Mouse (Mus musculus) left cerebral cortex, postnatal 14 days (tissue): Measurements from ENCODE around the gene Gadl1. TPM values are rescaled to one million over a fixed set of nuclear protein-coding genes. Genes with fewer than 3 reads are reported as not detected.

Source experiments
- DNase-seq, 2 experiments: peaks; one replicate each; pipeline ENCODE4 v3.0.0; 2021 to 2022; ENCODE audit warnings: low spot score in 2 of 2, mixed read lengths in 1 of 2
- intact Hi-C: fragments of 180-260 bp; cut with DNase I; formaldehyde crosslinking; loops from one replicate; pipeline ENCODE4 v1.15.1; 2025
- total RNA-seq, 2 experiments: library from RNA; stranded (reverse); gene quantifications; 2 replicates each; pipeline ENCODE4 v1.2.3; 2021

The Gadl1 gene
- total RNA-seq, 2 experiments from 2014 or later = 0.40 to 0.62 TPM

DNA sequence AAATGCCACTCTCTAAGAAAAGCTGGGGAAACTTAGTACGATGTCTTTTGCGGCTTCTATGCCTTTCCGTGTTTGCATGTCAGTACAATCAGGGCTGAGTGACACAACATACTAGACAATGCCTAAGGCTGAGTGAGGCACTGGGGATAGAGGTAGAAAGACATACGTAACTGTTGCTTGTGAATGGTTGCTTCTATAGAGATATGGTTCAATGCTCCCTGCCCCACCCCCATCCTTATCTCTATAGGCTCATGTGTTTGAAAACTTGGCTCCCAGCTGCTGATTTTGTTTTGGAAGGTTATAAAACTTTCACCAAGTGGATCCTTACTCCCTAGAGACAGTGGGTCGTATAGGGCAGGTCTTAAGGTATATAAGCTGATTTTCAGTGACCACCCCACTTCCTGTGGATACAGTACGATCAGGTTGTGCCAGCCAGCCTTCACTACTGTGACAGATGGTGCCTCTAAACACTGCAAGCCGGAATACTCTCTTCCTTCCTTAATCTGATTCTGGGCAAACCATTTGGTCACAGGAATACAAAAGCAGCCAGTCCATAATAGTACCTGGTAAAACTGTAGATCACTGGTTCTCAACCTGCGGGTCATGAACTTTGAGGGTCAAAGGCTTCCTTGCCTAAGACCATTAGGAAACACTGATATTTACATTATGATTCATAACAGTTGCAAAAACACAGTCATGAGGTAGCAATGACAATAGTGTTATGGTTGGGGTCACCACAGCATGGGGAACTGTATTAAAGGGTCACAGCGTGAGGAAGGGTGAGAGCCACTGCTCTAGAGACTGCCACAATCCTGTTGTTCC, 202.1 kb downstream of the Gadl1 start:
- intact Hi-C loops = no loop called here

DNA sequence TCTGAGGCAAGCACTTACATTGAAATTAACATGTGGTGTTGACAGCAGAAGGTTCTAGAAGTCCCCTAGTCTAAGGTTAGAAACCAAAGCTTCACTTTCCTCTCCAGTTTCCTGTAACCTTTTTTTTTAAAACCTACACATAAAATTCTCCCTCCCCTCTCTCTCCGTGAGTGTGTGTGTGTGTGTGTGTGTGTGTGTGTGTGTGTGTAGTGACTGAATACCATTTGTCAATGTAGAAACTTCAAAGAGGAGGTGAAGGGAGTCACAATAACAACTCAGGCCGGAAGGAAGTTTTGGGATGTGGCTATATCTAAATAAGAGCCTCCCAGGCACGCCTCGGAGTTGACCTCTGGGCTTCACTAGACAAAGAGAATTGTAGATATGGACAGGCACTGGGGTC, 205.1 kb downstream of the Gadl1 start:
- DNase-seq = no peak
- intact Hi-C loops = no loop called here

More for the DNA sequence above, 202.1 kb downstream of the Gadl1 start:
- DNase-seq = no peak

DNA sequence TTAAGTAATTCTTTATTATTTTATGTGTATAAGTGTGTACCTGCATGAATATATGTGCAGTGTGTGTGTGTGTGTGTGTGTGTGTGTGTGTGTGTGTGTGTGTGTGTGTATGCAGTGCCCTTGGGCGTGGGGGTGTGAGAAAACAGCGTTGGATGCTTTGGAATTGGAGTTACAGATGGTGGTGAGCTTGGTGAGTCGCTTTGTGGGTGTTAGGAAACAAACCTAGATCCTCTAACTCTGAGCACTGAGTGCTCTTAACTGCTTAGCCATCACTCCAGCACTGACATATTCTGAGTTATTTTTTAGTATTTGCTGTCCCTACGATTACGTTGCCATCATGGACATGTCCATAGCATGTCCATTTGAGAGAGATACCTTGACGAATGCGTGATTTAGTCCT, 206.6 kb downstream of the Gadl1 start:
- DNase-seq = no peak
- intact Hi-C loops = no loop called here

- intact Hi-C loops = no loop called here
- DNase-seq = no peak
Measured at GRCm38 (mm10) chr9:116118332-116118872, 209.1 kb downstream of the Gadl1 start.

- intact Hi-C loops = no loop called here
- DNase-seq = no peak
Measured at GRCm38 (mm10) chr9:116119990-116120389, 210.7 kb downstream of the Gadl1 start.

DNA sequence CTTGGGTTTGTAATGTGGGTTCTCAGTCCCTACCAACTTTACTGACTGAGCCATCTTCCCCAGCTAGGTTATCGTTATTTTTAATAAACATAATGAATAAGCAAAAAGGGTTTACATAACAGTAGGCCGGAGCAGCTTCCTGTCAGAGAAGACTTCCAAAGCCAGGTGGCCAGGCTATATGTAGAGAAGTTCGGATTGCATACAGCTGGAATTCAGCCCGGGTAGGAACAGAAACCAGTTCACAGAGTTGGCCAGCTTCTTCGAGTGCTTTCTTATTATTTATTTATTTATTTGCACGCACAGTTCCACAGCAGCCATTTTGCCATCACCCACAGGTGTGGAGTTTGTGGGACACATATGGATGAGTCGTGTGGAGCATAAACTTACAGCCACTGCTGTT, 212.2 kb downstream of the Gadl1 start:
- no peak for DNase-seq
- intact Hi-C loops = no loop called here

- intact Hi-C loops = no loop called here
- no peak for DNase-seq
Measured at GRCm38 (mm10) chr9:116122544-116122943, 213.3 kb downstream of the Gadl1 start.

- peak; percentile 46 to 56 for DNase-seq
- intact Hi-C loops = no loop called here
Measured at GRCm38 (mm10) chr9:116122969-116123589, 213.8 kb downstream of the Gadl1 start.
